Mouse (Mus musculus): Measurements from ENCODE around the gene Sh3bgrl3.

Sh3bgrl3 gene

DNA sequence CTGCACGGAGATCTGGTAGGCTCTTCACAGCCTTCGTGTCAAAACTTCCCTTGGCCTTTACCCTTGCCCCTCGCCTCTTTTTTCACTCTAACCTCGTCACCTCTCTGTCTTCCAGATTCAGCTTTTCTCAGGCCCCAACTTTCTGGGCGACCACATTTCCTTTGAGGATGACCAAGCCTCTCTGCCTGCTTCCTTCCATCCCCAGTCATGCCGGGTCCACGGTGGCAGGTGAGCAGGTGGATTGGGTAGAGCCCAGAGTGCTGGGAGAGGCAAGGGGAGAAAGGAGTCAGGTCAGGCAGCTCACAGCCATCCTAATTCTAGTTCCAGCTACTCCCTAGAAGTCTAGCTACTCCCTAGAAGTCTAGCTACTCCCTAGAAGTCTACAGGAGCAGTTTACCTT is 46.1 kb downstream of the Sh3bgrl3 start:
- DNase-seq (ENCODE audit: low read depth, low spot score), result no peak

DNA sequence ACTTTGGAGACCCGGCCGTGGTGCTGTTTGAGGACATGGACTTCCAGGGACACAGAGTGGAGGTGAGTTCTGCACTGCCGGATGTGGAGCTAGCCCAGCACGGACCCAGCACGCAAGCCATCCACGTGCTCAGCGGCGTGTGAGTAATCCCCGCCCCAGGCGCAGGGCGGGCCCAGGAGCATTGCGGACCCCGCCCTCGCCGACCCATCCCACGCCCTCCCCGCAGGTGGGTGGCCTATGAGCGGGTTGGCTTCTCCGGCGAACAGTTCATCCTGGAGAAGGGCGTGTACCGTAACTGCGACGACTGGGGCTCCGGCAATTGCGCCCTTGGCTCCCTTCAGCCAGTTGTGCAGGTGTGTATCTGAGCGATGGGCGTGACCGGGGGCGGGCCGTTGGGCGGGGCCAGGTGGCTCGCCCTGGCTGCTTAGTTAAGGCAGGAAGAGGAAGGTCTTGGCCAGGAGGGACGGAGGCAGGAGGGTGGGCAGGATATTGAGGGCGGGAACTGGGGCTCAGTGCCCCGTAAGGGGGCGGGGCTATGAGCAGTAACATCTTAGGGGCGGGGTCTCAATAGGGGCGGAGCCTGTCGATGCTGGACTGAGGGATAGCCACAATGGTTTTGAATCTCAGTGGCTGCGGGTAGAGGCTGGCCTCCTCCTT is 46.7 kb downstream of the Sh3bgrl3 start:
- DNase-seq (ENCODE audit: low read depth, low spot score), result peak; percentile 97

- DNase-seq (ENCODE audit: low read depth, low spot score), result no peak
Observed at GRCm38 (mm10) chr4:134080674-134081073, 47.9 kb downstream of the Sh3bgrl3 start.

DNA sequence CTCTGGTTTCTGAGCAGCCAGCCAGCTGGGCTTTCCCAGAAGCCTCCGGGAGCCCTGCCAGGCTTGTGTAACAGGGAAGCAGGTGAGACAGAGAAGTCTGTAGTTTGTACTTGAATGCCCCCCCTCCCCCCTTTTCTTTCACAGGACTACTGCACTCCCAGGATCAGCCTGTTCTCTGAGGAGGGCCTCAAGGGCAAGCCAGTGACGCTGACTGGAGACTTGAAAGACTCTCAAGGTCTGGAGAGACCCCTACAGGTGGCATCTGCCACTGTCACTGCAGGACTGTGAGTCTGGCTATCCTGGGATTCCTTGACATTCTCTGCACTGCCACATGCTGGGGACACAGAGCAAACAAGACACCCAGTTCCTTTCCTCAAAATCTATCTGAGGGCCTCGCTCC is 49.9 kb downstream of the Sh3bgrl3 start:
- peak; percentile 74 for DNase-seq (ENCODE audit: low read depth, low spot score)
